Mouse (Mus musculus): ENCODE measurements around the gene Gnb1l. TPM values are rescaled to one million over a fixed set of nuclear protein-coding genes. Genes with fewer than 3 reads are reported as not detected.

The Gnb1l gene
- polyA plus RNA-seq, 1 experiment from 2014 or later, result 13.3 TPM

- H3K9me3 ChIP-seq (ENCODE audit: control insufficient read depth, low read length), result no peaks in the 10 kb centered on the region
- 5% methylated on average over 21 of the region's 21 CpGs for WGBS
- H3K9ac ChIP-seq (ENCODE audit: low read depth, low read length), result 0 out of 2 replicates have a peak overlapping the region, but pooled peaks have one; percentile 37
Observed at GRCm38 (mm10) chr16:18581050-18581622, 82.6 kb downstream of the Gnb1l start.

GRCm38 (mm10) chr16:18581623-18582205, 83.2 kb downstream of the Gnb1l start:
- peaks cover 24% of the 10 kb centered on the region for H3K4me1 ChIP-seq (ENCODE audit: control insufficient read depth, insufficient read depth, low read length)
- H3K4me2 ChIP-seq (ENCODE audit: low read depth, low read length), result peak overlapping the region; percentile 86
- whole genome bisulfite sequencing, result under 1% methylated on average over 58 of the region's 66 CpGs
- peak overlapping the region; percentile 48 for H3K4me3 ChIP-seq (ENCODE audit: low read length)
- no peaks in the 10 kb centered on the region for H3K9me3 ChIP-seq (ENCODE audit: control insufficient read depth, low read length)
- H3K36me3 ChIP-seq (ENCODE audit: control insufficient read depth, insufficient read depth, low read length), result no peaks in the 10 kb centered on the region
- H3K27me3 ChIP-seq (replicated peaks; ENCODE audit: control insufficient read depth, insufficient read depth, low read length), result peaks cover 79% of the 10 kb centered on the region
- no peak overlapping the region for H3K27ac ChIP-seq (ENCODE audit: low read length)
- H3K9ac ChIP-seq (ENCODE audit: low read depth, low read length), result peak overlapping the region; percentile 37; the same call in 1 of the 2 replicates
- ATAC-seq, result peak; percentile 26

More at GRCm38 (mm10) chr16:18581050-18581622, 82.6 kb downstream of the Gnb1l start:
- no peaks in the 10 kb centered on the region for H3K36me3 ChIP-seq (ENCODE audit: control insufficient read depth, insufficient read depth, low read length)
- peaks cover 73% of the 10 kb centered on the region for H3K27me3 ChIP-seq (replicated peaks; ENCODE audit: control insufficient read depth, insufficient read depth, low read length)
- no peak for ATAC-seq
- peaks cover 18% of the 10 kb centered on the region for H3K4me1 ChIP-seq (ENCODE audit: control insufficient read depth, insufficient read depth, low read length)
- H3K27ac ChIP-seq (ENCODE audit: low read length), result no peak overlapping the region
- peak overlapping the region; percentile 86 for H3K4me2 ChIP-seq (ENCODE audit: low read depth, low read length)
- H3K4me3 ChIP-seq (ENCODE audit: low read length), result peak overlapping the region; percentile 48

GRCm38 (mm10) chr16:18582426-18583148, 84.1 kb downstream of the Gnb1l start:
- peak overlapping the region; percentile 86 for H3K4me2 ChIP-seq (ENCODE audit: low read depth, low read length)
- peaks cover 25% of the 10 kb centered on the region for H3K4me1 ChIP-seq (ENCODE audit: control insufficient read depth, insufficient read depth, low read length)
- no peak for ATAC-seq
- WGBS, result 2% methylated on average over 67 of the region's 67 CpGs
- no peak overlapping the region for H3K27ac ChIP-seq (ENCODE audit: low read length)
- H3K9ac ChIP-seq (ENCODE audit: low read depth, low read length), result peak overlapping the region; percentile 37; the same call in 1 of the 2 replicates
- H3K9me3 ChIP-seq (ENCODE audit: control insufficient read depth, low read length), result no peaks in the 10 kb centered on the region
- H3K4me3 ChIP-seq (ENCODE audit: low read length), result peak overlapping the region; percentile 48
- H3K27me3 ChIP-seq (replicated peaks; ENCODE audit: control insufficient read depth, insufficient read depth, low read length), result peaks cover 85% of the 10 kb centered on the region
- H3K36me3 ChIP-seq (ENCODE audit: control insufficient read depth, insufficient read depth, low read length), result no peaks in the 10 kb centered on the region

GRCm38 (mm10) chr16:18583169-18583568, 84.7 kb downstream of the Gnb1l start:
- H3K9me3 ChIP-seq (ENCODE audit: control insufficient read depth, low read length), result no peaks in the 10 kb centered on the region
- ATAC-seq, result no peak
- no peak overlapping the region for H3K9ac ChIP-seq (ENCODE audit: low read depth, low read length)
- no peak overlapping the region for H3K4me3 ChIP-seq (ENCODE audit: low read length)
- H3K36me3 ChIP-seq (ENCODE audit: control insufficient read depth, insufficient read depth, low read length), result no peaks in the 10 kb centered on the region
- H3K4me1 ChIP-seq (ENCODE audit: control insufficient read depth, insufficient read depth, low read length), result peaks cover 31% of the 10 kb centered on the region
- H3K27me3 ChIP-seq (replicated peaks; ENCODE audit: control insufficient read depth, insufficient read depth, low read length), result peaks cover 89% of the 10 kb centered on the region
- no peak overlapping the region for H3K27ac ChIP-seq (ENCODE audit: low read length)
- no peak overlapping the region for H3K4me2 ChIP-seq (ENCODE audit: low read depth, low read length)
- WGBS, result 34% methylated on average over 10 of the region's 10 CpGs

- H3K4me3 ChIP-seq (ENCODE audit: low read length), result no peak overlapping the region
- H3K4me2 ChIP-seq (ENCODE audit: low read depth, low read length), result no peak overlapping the region
- no peak overlapping the region for H3K27ac ChIP-seq (ENCODE audit: low read length)
- H3K36me3 ChIP-seq (ENCODE audit: control insufficient read depth, insufficient read depth, low read length), result no peaks in the 10 kb centered on the region
- H3K27me3 ChIP-seq (replicated peaks; ENCODE audit: control insufficient read depth, insufficient read depth, low read length), result peaks cover 94% of the 10 kb centered on the region
- no peaks in the 10 kb centered on the region for H3K9me3 ChIP-seq (ENCODE audit: control insufficient read depth, low read length)
- H3K4me1 ChIP-seq (ENCODE audit: control insufficient read depth, insufficient read depth, low read length), result peaks cover 33% of the 10 kb centered on the region
- no peak for ATAC-seq
- no peak overlapping the region for H3K9ac ChIP-seq (ENCODE audit: low read depth, low read length)
- 47% methylated on average over 10 of the region's 10 CpGs for WGBS
Observed at GRCm38 (mm10) chr16:18583673-18584357, 85.3 kb downstream of the Gnb1l start.

GRCm38 (mm10) chr16:18584901-18585510, 86.5 kb downstream of the Gnb1l start:
- Histone ChIP-seq H3K27ac (ENCODE audit: low read length) (no peak overlapping the region), H3K9me3 (ENCODE audit: control insufficient read depth, low read length) (no peaks in the 10 kb centered on the region), H3K4me1 (ENCODE audit: control insufficient read depth, insufficient read depth, low read length) (peaks cover 33% of the 10 kb centered on the region), H3K27me3 (replicated peaks; ENCODE audit: control insufficient read depth, insufficient read depth, low read length) (peaks cover 97% of the 10 kb centered on the region), H3K4me3 (ENCODE audit: low read length) (no peak overlapping the region), H3K4me2 (ENCODE audit: low read depth, low read length) (no peak overlapping the region), H3K36me3 (ENCODE audit: control insufficient read depth, insufficient read depth, low read length) (no peaks in the 10 kb centered on the region), H3K9ac (ENCODE audit: low read depth, low read length) (no peak overlapping the region)
- no peak for ATAC-seq
- WGBS, result 46% methylated on average over 10 of the region's 10 CpGs

- Histone ChIP-seq H3K9ac (ENCODE audit: low read depth, low read length) (no peak overlapping the region), H3K27me3 (replicated peaks; ENCODE audit: control insufficient read depth, insufficient read depth, low read length) (peaks cover 97% of the 10 kb centered on the region), H3K4me1 (ENCODE audit: control insufficient read depth, insufficient read depth, low read length) (peaks cover 39% of the 10 kb centered on the region), H3K9me3 (ENCODE audit: control insufficient read depth, low read length) (no peaks in the 10 kb centered on the region), H3K4me3 (ENCODE audit: low read length) (0 out of 2 replicates have a peak overlapping the region, but pooled peaks have one; percentile 12), H3K36me3 (ENCODE audit: control insufficient read depth, insufficient read depth, low read length) (no peaks in the 10 kb centered on the region), H3K27ac (ENCODE audit: low read length) (no peak overlapping the region), H3K4me2 (ENCODE audit: low read depth, low read length) (no peak overlapping the region)
- ATAC-seq, result no peak
- 27% methylated on average over 10 of the region's 10 CpGs for WGBS
Observed at GRCm38 (mm10) chr16:18585676-18586075, 87.2 kb downstream of the Gnb1l start.

- H3K4me3 ChIP-seq (ENCODE audit: low read length), result peak overlapping the region; percentile 50
- peak overlapping the region; percentile 77 for H3K4me2 ChIP-seq (ENCODE audit: low read depth, low read length)
- peaks cover 44% of the 10 kb centered on the region for H3K4me1 ChIP-seq (ENCODE audit: control insufficient read depth, insufficient read depth, low read length)
- H3K9me3 ChIP-seq (ENCODE audit: control insufficient read depth, low read length), result no peaks in the 10 kb centered on the region
- no peak overlapping the region for H3K27ac ChIP-seq (ENCODE audit: low read length)
- H3K27me3 ChIP-seq (replicated peaks; ENCODE audit: control insufficient read depth, insufficient read depth, low read length), result peaks cover 97% of the 10 kb centered on the region
- no peaks in the 10 kb centered on the region for H3K36me3 ChIP-seq (ENCODE audit: control insufficient read depth, insufficient read depth, low read length)
- peak overlapping the region; percentile 49; the same call in 1 of the 2 replicates for H3K9ac ChIP-seq (ENCODE audit: low read depth, low read length)
- WGBS, result 4% methylated on average over 82 of the region's 83 CpGs
- ATAC-seq, result no peak
Observed at GRCm38 (mm10) chr16:18586076-18586905, 87.8 kb downstream of the Gnb1l start.
